Mouse (Mus musculus): ENCODE results near the gene Zfp605.

DNA sequence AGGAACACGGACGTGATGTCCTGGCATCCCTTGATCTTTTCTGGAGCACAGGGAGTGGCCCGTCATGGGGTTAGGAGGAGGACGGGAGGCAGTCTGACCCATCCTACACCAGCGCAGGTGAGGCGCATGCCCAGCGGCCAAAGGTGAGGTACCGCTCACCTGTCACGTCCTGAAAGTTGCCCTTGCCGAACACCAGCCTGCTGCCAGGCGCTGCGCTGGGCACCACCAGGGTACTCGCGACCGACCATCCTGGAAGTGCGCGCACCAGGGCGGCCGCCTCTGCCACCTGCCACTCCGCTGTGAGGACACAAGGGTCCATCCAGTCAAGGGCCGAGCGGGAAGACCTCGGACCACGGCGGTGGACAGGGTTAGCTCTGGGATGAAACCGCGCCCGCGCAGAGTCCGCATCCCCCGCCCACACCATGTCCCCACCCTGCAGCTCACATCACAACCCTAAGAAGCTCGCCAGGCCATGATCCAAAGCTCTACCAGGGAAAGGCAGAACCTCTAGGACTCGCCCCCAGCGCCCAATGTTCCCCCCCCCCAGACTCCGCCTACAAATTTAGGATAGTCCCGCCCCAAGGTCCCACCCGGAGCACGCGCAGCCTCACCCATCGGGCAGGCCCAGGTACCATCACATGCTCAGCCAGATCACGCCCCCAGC, 2.9 kb upstream of the Zfp605 start:
- TF ChIP-seq MAX (IDR thresholded peaks at IDR 0.05) (no peak), CTCF (IDR thresholded peaks at IDR 0.05; ENCODE audit: control insufficient read depth, insufficient read depth, insufficient read length) (no peak), USF1 (IDR thresholded peaks at IDR 0.05; ENCODE audit: low read depth) (no peak), CEBPB (IDR thresholded peaks at IDR 0.05; ENCODE audit: low read depth) (no peak)

Measured in C2C12 (cell line).